Mouse (Mus musculus): ENCODE measurements around the gene Tgfbr1. TPM values are rescaled to one million over a fixed set of nuclear protein-coding genes. Genes with fewer than 3 reads are reported as not detected.

Gene Tgfbr1
- polyA plus RNA-seq, 1 experiment from 2014 or later = 27.6 TPM

DNA sequence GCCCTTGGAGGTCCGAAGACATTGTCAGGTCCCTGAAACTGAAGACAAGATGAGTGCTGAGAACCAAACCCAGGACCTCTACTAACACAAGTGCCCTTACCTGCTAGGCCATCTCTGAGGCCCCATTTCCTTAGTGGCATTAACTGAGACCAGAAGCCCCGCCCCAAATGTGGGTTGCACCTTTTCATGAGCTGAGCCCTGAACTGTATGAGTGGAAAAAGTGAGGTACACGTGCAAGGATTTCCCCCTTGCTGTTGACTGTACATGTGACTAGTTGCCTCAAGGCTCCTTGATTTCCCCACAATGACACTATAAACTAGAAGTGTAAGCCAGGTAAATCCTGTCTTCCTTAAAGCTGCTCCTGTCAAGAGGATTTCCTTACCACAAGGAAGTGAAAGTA lies 30.7 kb upstream of the Tgfbr1 start:
- Histone ChIP-seq H3K36me3 (no peaks in the 10 kb centered on the region), H3K4me2 (no peak overlapping the region), H3K9me3 (no peaks in the 10 kb centered on the region), H3K27me3 (no peaks in the 10 kb centered on the region), H3K4me1 (replicated peaks) (no peaks in the 10 kb centered on the region), H3K9ac (no peak overlapping the region), H3K27ac (replicated peaks) (no peak overlapping the region), H3K4me3 (no peak overlapping the region)
- 83% methylated on average over 3 of the region's 3 CpGs for WGBS
- no peak for ATAC-seq (ENCODE audit: low FRiP score, low read depth)

DNA sequence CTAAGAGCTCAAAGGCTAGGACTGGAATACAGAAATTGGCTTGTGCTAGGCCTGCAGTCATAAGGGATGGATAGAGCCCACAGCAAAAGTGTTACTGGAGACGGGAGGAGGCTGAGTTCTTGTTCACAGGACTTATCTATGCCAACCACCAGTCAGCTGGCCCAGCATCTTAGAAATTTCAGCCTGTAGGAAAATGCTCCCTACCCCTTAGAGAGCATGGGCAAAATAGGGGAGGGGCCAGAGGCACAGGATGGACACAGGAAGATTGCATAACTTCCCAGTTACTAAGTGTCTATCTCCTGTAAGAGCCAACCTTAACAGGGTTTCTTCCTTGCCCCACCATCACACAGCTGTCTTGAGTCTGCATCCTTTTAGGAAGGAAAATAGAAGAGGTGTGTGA lies 28.8 kb upstream of the Tgfbr1 start:
- no peak for ATAC-seq (ENCODE audit: low FRiP score, low read depth)
- 71% methylated on average over 1 of the region's 1 CpGs for WGBS
- H3K9me3 ChIP-seq = no peaks in the 10 kb centered on the region
- H3K27me3 ChIP-seq = no peaks in the 10 kb centered on the region
- H3K4me2 ChIP-seq = no peak overlapping the region
- H3K27ac ChIP-seq (replicated peaks) = no peak overlapping the region
- no peak overlapping the region for H3K9ac ChIP-seq
- H3K4me1 ChIP-seq (replicated peaks) = no peaks in the 10 kb centered on the region
- H3K4me3 ChIP-seq = no peak overlapping the region
- no peaks in the 10 kb centered on the region for H3K36me3 ChIP-seq

GRCm38 (mm10) chr4:47327782-47328181 lies 25.2 kb upstream of the Tgfbr1 start:
- Histone ChIP-seq H3K9ac (no peak overlapping the region), H3K27ac (replicated peaks) (no peak overlapping the region), H3K4me1 (replicated peaks) (no peaks in the 10 kb centered on the region), H3K27me3 (no peaks in the 10 kb centered on the region), H3K4me2 (no peak overlapping the region), H3K9me3 (no peaks in the 10 kb centered on the region), H3K36me3 (no peaks in the 10 kb centered on the region), H3K4me3 (no peak overlapping the region)
- ATAC-seq (ENCODE audit: low FRiP score, low read depth) = no peak
- WGBS = 86% methylated on average over 3 of the region's 3 CpGs

GRCm38 (mm10) chr4:47329285-47329684 lies 23.7 kb upstream of the Tgfbr1 start:
- H3K9ac ChIP-seq = no peak overlapping the region
- ATAC-seq (ENCODE audit: low FRiP score, low read depth) = no peak
- no peak overlapping the region for H3K4me3 ChIP-seq
- no peaks in the 10 kb centered on the region for H3K9me3 ChIP-seq
- no peaks in the 10 kb centered on the region for H3K27me3 ChIP-seq
- H3K4me2 ChIP-seq = no peak overlapping the region
- no peaks in the 10 kb centered on the region for H3K36me3 ChIP-seq
- no peaks in the 10 kb centered on the region for H3K4me1 ChIP-seq (replicated peaks)
- 7% methylated on average over 1 of the region's 1 CpGs for WGBS
- no peak overlapping the region for H3K27ac ChIP-seq (replicated peaks)

GRCm38 (mm10) chr4:47330378-47331052 lies 22.5 kb upstream of the Tgfbr1 start:
- Histone ChIP-seq H3K9ac (no peak overlapping the region), H3K9me3 (no peaks in the 10 kb centered on the region), H3K36me3 (no peaks in the 10 kb centered on the region), H3K27me3 (no peaks in the 10 kb centered on the region), H3K4me3 (no peak overlapping the region), H3K4me1 (replicated peaks) (no peaks in the 10 kb centered on the region), H3K4me2 (no peak overlapping the region), H3K27ac (replicated peaks) (no peak overlapping the region)
- ATAC-seq (ENCODE audit: low FRiP score, low read depth) = no peak
- 92% methylated on average over 13 of the region's 13 CpGs for WGBS

- Histone ChIP-seq H3K4me2 (no peak overlapping the region), H3K4me1 (replicated peaks) (no peaks in the 10 kb centered on the region), H3K27me3 (no peaks in the 10 kb centered on the region), H3K4me3 (no peak overlapping the region), H3K9ac (no peak overlapping the region), H3K9me3 (no peaks in the 10 kb centered on the region), H3K36me3 (no peaks in the 10 kb centered on the region), H3K27ac (replicated peaks) (no peak overlapping the region)
- no peak for ATAC-seq (ENCODE audit: low FRiP score, low read depth)
- WGBS = 79% methylated on average over 6 of the region's 6 CpGs
Observed at GRCm38 (mm10) chr4:47332812-47333343, 20.1 kb upstream of the Tgfbr1 start.

DNA sequence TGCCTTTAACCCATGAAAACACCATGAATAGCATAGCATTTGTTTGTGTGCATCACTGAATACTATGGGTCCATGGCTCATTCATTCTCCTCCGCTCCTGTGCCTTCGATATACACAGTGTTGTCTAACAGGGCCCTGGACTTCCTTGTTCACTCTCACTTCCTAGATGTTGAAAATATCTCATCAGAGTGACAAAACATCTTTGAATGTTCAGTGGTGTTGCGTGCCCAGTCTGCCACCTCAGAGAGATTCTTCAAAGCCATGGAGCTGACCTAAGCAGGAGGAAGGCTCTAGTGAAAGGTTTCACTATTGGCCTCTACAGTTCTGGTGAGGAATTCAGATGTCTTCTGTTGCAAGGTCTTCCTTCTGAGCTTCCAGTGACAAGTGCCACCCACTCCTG lies 19.5 kb upstream of the Tgfbr1 start:
- Histone ChIP-seq H3K27ac (replicated peaks) (no peak overlapping the region), H3K36me3 (no peaks in the 10 kb centered on the region), H3K4me2 (no peak overlapping the region), H3K4me3 (no peak overlapping the region), H3K9me3 (no peaks in the 10 kb centered on the region), H3K4me1 (replicated peaks) (no peaks in the 10 kb centered on the region), H3K27me3 (no peaks in the 10 kb centered on the region), H3K9ac (no peak overlapping the region)
- no peak for ATAC-seq (ENCODE audit: low FRiP score, low read depth)
- 98% methylated on average over 3 of the region's 3 CpGs for WGBS

GRCm38 (mm10) chr4:47336941-47337600 lies 16.0 kb upstream of the Tgfbr1 start:
- Histone ChIP-seq H3K36me3 (no peaks in the 10 kb centered on the region), H3K4me1 (replicated peaks) (0 out of 2 replicates have a peak, but pooled peaks cover 5% of the 10 kb centered on the region), H3K27ac (replicated peaks) (no peak overlapping the region), H3K9ac (no peak overlapping the region), H3K9me3 (no peaks in the 10 kb centered on the region), H3K4me2 (no peak overlapping the region), H3K27me3 (no peaks in the 10 kb centered on the region), H3K4me3 (no peak overlapping the region)
- WGBS = 78% methylated on average over 3 of the region's 3 CpGs
- ATAC-seq (ENCODE audit: low FRiP score, low read depth) = no peak

GRCm38 (mm10) chr4:47342632-47343031 lies 10.4 kb upstream of the Tgfbr1 start:
- Histone ChIP-seq H3K27me3 (no peaks in the 10 kb centered on the region), H3K4me3 (no peak overlapping the region), H3K4me2 (no peak overlapping the region), H3K36me3 (no peaks in the 10 kb centered on the region), H3K27ac (replicated peaks) (no peak overlapping the region), H3K9ac (no peak overlapping the region), H3K4me1 (replicated peaks) (0 out of 2 replicates have a peak, but pooled peaks cover 8% of the 10 kb centered on the region), H3K9me3 (no peaks in the 10 kb centered on the region)
- no peak for ATAC-seq (ENCODE audit: low FRiP score, low read depth)
- WGBS = 23% methylated on average over 8 of the region's 8 CpGs

DNA sequence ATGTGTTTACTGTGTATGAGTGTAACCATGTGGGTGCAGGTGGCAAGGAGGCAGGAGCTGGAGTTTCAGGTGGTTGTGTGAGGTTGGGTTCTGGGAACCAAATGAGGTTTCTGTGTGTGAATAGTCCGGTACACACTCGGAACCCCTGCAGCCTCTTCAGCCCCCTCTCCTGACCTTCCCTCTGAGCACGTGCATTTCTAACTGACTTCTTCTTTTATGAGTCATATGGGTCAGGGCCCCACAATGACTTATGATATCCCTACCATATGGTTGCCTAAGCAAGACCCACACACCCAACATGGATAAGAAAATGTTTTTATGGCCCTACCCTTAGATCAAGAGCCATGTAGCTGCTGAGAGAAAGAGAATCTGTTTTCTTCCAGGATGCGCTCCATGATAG lies 6.0 kb upstream of the Tgfbr1 start:
- no peak overlapping the region for H3K27ac ChIP-seq (replicated peaks)
- H3K4me2 ChIP-seq = no peak overlapping the region
- no peaks in the 10 kb centered on the region for H3K9me3 ChIP-seq
- peaks cover 7% of the 10 kb centered on the region for H3K4me1 ChIP-seq (replicated peaks)
- H3K36me3 ChIP-seq = no peaks in the 10 kb centered on the region
- H3K9ac ChIP-seq = no peak overlapping the region
- no peaks in the 10 kb centered on the region for H3K27me3 ChIP-seq
- no peak overlapping the region for H3K4me3 ChIP-seq
- WGBS = 64% methylated on average over 4 of the region's 4 CpGs
- ATAC-seq (ENCODE audit: low FRiP score, low read depth) = no peak

GRCm38 (mm10) chr4:47349759-47350158 lies 3.3 kb upstream of the Tgfbr1 start:
- Histone ChIP-seq H3K4me1 (replicated peaks) (peaks cover 17% of the 10 kb centered on the region), H3K27me3 (no peaks in the 10 kb centered on the region), H3K4me3 (no peak overlapping the region), H3K9me3 (no peaks in the 10 kb centered on the region), H3K9ac (no peak overlapping the region), H3K27ac (replicated peaks) (no peak overlapping the region), H3K36me3 (no peaks in the 10 kb centered on the region), H3K4me2 (no peak overlapping the region)
- WGBS = 32% methylated on average over 6 of the region's 6 CpGs
- no peak for ATAC-seq (ENCODE audit: low FRiP score, low read depth)

DNA sequence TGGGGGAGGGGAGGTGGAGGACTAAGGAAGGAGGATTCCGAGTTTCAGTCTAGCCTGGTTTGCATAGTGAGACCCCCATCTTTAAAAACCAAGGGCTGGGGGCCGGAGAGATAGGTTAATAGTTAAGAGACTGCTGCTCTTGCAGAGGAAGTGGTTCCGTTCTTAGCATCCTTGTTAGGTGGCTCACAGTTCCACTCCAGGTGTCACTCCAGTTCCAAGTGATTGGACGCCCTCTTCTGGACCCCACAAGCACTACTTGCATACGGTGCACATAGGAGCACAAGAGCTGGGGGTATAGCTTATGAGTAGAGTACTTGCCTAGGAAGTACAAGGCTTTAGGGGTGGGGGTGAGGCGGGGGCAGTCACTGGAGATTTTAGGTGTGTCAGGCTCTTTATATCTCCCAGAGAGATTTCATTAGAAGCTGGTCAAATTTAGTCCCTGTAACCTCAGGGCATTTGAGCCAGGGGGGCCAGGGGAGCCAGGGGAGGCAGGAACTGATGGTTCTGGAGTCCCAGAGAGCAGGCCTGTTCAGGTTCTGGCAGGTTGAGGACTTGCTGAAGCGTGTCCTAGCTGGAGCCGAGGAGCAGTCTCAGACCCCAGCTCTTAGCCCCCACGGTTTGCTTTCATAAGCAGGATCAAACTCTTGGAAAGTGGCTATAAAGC lies 1.5 kb upstream of the Tgfbr1 start:
- WGBS = 17% methylated on average over 9 of the region's 9 CpGs
- Histone ChIP-seq H3K36me3 (no peaks in the 10 kb centered on the region), H3K4me2 (peak overlapping the region; percentile 99), H3K4me1 (replicated peaks) (peaks cover 27% of the 10 kb centered on the region), H3K27me3 (no peaks in the 10 kb centered on the region), H3K4me3 (peak overlapping the region; percentile 95), H3K27ac (replicated peaks) (no peak overlapping the region), H3K9ac (peak overlapping the region; percentile 89; the same call in 1 of the 2 replicates), H3K9me3 (no peaks in the 10 kb centered on the region)
- no peak for ATAC-seq (ENCODE audit: low FRiP score, low read depth)
